Mouse (Mus musculus) CD4-positive naive resting alpha-beta T cell, adult 76 days (primary cell): ENCODE results near the gene Olfr855. TPM values are rescaled to one million over a fixed set of nuclear protein-coding genes. Genes with fewer than 3 reads are reported as not detected.

Experiments
- total RNA-seq: library from RNA; stranded (reverse); gene quantifications from one replicate; pipeline ENCODE4 v1.2.4, GENCODE M21; 2023

Gene Olfr855
- total RNA-seq, result not detected

DNA sequence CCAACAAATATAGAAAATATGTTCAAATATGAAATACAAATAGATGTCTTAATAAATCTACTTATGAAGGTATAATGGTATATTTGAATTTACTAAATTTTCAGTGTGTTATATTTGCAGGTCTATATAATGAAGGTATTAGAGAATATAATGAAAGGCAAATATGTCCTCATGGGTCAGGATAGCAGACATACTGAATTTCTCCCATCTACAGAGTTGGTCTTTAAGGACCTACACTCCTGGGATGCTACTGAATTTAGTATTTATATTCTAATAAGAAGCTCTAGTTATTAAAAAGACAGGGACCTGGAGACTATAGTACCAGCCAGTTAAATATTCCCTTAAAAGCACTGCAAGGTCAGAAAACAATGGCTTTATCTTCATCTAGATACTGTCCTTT, at the start of gene Olfr855:
Olfr855 (plus strand) TSS at position 301 of the 400 bp plus-strand sequence.

DNA sequence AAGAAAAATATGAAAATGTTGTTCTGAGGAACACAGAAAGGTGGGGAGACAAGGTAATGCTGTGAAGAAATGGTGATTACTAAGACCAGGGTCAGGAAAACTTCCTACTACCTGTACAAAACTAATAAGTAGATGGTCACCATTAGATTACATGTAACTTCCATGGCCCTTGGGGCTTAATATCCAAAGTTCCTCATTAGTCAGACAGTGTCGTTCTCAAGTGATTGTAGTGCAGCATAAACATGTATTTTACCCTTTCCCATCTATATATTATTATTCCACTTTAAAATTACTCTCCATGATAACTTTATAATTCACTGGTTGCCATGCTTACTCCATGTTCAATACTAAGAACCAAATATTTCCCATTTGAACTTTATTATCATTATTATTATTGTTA, 41.4 kb upstream of the Olfr855 start, which contains the start of gene Olfr853:
Olfr853 (minus strand) TSS at position 101 of the 400 bp plus-strand sequence.

GRCm38 (mm10) chr9:19567282-19567681, 15.1 kb upstream of the Olfr855 start, which contains the start of gene Olfr854:
Gene Olfr854 (minus strand): TSS chr9:19567382.

DNA sequence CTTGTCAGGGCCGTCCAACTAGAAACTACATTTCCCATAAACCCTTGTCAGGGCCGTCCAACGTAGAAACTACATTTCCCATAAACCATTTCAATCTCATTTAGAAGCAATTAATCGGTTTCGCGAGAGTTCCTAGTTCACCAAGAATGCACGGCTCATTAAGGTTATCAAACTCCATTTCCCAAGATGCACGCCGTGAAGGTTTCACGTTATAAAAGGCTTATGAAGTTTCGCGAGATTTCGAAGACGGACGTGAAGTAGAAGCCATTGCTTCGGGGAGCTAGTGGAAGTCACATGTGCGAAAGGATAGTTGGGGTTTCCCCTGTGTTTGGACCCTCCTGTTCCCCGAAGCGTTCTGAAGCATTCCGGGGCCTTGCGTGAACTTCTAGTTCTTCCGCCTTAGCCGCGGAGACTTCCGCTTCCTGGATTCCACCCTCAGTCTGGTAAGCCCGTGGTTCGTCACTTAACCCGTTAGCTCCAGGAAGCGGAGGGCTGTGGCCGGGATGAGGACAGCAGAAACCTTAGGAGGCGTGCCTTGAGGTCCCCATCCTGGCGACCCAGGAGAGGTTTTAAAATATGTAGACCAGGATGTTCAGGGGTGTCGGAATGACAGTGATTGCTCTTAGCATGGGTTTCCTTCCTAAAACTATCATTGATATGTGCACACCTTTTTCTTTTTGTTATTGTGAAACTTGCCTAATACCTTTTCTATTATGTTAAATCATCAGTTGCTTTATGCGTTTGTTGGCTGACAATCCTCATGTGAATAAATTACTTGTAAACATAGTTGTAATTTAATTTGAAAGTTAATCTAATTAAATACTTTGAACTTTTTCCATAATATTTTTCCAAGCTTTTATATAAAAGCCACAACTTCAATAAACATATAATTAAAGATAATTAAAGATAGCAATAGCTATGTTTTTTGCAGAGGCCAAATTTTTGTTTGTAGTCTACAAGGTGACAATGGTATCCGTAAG, 39.7 kb downstream of the Olfr855 start, which contains the start of gene Zfp317:
Zfp317 (plus strand) TSS at position 260 of the 980 bp plus-strand sequence.

Other genes with a start within 250 kb of the Olfr855 start
- not detected for gene Olfr845, start 246.2 kb upstream of the Olfr855 start, total RNA-seq
- gene Olfr846, start 218.6 kb upstream of the Olfr855 start, total RNA-seq, result not detected
- not detected for gene Olfr847, start 203.9 kb upstream of the Olfr855 start, total RNA-seq
- gene Olfr849, start 142.4 kb upstream of the Olfr855 start, total RNA-seq, result not detected
- not detected for gene Olfr850, start 104.4 kb upstream of the Olfr855 start, total RNA-seq
- not detected for gene Olfr851, start 89.3 kb upstream of the Olfr855 start, total RNA-seq
- not detected for gene Olfr853, start 41.5 kb upstream of the Olfr855 start, total RNA-seq
- gene Olfr854, start 15.2 kb upstream of the Olfr855 start, total RNA-seq, result not detected
- gene Zfp317, start 39.5 kb downstream of the Olfr855 start, total RNA-seq, result 35.3 TPM
- gene Olfr857, start 126.8 kb downstream of the Olfr855 start, total RNA-seq, result not detected
- gene Olfr58, start 197.7 kb downstream of the Olfr855 start, total RNA-seq, result not detected
- not detected for gene Olfr859, start 222.3 kb downstream of the Olfr855 start, total RNA-seq